Mouse (Mus musculus) kidney, postnatal 0 days (tissue): ENCODE results near the gene Usp6nl. TPM values are rescaled to one million over a fixed set of nuclear protein-coding genes. Genes with fewer than 3 reads are reported as not detected.

Experiments
- ATAC-seq: fragments of 200-750 bp; cut with Nextera tagmentation; replicated peaks from 2 replicates; pipeline ENCODE4 v1.8.0; 2017; ENCODE audit warnings: low read depth, moderate number of reproducible peaks, moderate TSS enrichment, moderate library complexity; ENCODE audit not compliant: low FRiP score
- DNase-seq: peaks from one replicate; pipeline ENCODE4 v3.0.0-alpha.2; 2016; ENCODE audit warnings: low spot score
- H3K27ac ChIP-seq: fragments of 300-500 bp; sonication (generic); 2 replicates; pipeline ENCODE4 v1.5.1; 2014; ENCODE audit warnings: mild to moderate bottlenecking
- H3K27me3 ChIP-seq: fragments of 300-500 bp; sonication (generic); 2 replicates; pipeline ENCODE4 v1.6.1; 2014; ENCODE audit warnings: low read length, mixed read lengths; ENCODE audit not compliant: insufficient read depth
- H3K36me3 ChIP-seq: fragments of 300-500 bp; sonication (generic); 2 replicates; pipeline ENCODE4 v1.6.1; 2014; ENCODE audit warnings: low read length, mixed read lengths; ENCODE audit not compliant: insufficient read depth
- H3K4me1 ChIP-seq: fragments of 300-500 bp; sonication (generic); replicated peaks from 2 replicates; pipeline ENCODE4 v1.6.1; 2014; ENCODE audit warnings: antibody characterized with exemption, low read length, mixed read lengths; ENCODE audit not compliant: insufficient read depth
- H3K4me2 ChIP-seq: fragments of 300-500 bp; sonication (generic); 2 replicates; pipeline ENCODE4 v1.6.1; 2014; ENCODE audit warnings: mild to moderate bottlenecking, low read length, moderate library complexity, mixed read lengths
- H3K4me3 ChIP-seq: fragments of 300-500 bp; sonication (generic); replicated peaks from 2 replicates; pipeline ENCODE4 v1.5.1; 2014; ENCODE audit warnings: low read depth, low read length
- H3K9ac ChIP-seq: fragments of 300-500 bp; sonication (generic); 2 replicates; pipeline ENCODE4 v1.6.1; 2014; ENCODE audit warnings: low read depth, low read length
- H3K9me3 ChIP-seq: fragments of 300-500 bp; sonication (generic); replicated peaks from 2 replicates; pipeline ENCODE4 v1.6.1; 2016; ENCODE audit warnings: low read length, inconsistent platforms, mixed read lengths
- CTCF ChIP-seq: IDR thresholded peaks from 2 replicates; pipeline ENCODE4 v1.5.1; 2016; ENCODE audit warnings: antibody characterized with exemption, low read depth, mild to moderate bottlenecking, moderate library complexity
- WGBS: fragments of 180-500 bp; shearing (Covaris S2); extraction: QIAGEN DNeasy Blood & Tissue Kit; methylation state at CpG from one replicate; pipeline ENCODE4 v1.1.7; 2014; 5-methylcytosine and 5-hydroxymethylcytosine counted together
- polyA plus RNA-seq: library from polyadenylated mRNA; unstranded; fragments of >200 nt; fragmentation: Nextera tagmentation; extraction: Ambion mirVana; gene quantifications from 2 replicates; pipeline ENCODE4 v1.2.1, GENCODE M21; 2015

Usp6nl gene
- polyA plus RNA-seq = 8.8 and 9.8 TPM in 2 replicates

DNA sequence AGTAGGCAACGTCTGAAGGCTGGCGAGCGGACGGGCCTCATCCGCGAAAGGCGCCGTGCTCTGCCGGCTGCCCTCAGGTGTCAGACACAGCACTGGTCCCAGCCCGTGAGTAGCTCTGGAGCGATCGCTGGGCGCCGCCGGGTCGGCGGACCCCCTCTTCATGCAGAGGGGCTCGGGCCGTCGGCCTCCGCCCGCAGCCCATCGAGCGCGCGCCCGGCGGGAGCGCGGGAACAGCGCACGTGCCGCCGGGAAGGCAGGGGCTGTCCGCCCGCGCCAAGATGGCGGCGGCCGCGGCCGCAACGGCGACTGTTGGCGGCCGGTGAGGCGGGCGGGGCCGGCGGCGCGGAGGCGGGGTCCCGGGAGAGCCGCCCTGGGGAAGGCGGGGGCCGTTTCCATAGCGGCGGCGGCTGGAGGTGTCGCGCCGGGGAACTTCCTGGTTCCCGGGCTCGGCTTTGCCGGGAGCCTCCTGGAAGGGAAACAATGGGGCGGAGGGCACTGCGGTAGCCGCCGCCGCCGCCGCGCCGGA is at the start of gene Usp6nl:
Gene Usp6nl, plus strand, starts transcription at position 292 of the 526 bp plus-strand sequence.
- peak within 1 kb of the TSS; percentile 95 for H3K27ac ChIP-seq
- ATAC-seq = peak; percentile 92
- under 1% methylated on average over 45 of the region's 75 CpGs for WGBS
- DNase-seq = peak; percentile 87
- H3K9me3 ChIP-seq = no peaks in the 10 kb centered on the region
- H3K4me1 ChIP-seq = 0 out of 2 replicates have a peak, but pooled peaks cover 10% of the 10 kb centered on the region
- peak within 1 kb of the TSS; percentile 78 for H3K4me2 ChIP-seq
- H3K27me3 ChIP-seq = no peaks in the 10 kb centered on the region
- H3K36me3 ChIP-seq = no peaks in the 10 kb centered on the region
- TF ChIP-seq CTCF = no peak
- peak within 1 kb of the TSS; percentile 75 for H3K4me3 ChIP-seq
- peak within 1 kb of the TSS; percentile 76 for H3K9ac ChIP-seq

DNA sequence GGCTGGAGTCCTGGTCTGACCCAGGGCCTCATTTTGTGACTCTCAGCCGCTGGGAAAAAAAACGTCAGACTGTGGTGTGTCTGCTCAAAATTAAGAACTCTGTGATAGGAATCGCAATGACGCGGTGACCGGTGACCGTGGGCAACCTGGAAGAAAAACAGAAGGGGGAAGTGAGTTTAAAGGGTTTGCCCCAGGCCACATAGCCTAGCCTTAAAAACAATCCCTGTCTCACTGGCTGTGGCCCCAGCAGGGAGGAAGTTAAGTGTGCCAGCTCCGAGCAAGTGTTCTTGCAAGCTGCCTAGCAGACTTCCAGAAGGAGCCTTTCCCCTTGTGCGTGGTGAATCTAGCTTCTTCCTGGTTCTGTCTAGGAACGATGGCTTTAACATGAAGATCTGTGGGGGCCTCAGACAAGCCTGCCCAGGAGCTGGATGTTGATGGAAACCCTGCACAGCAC is 49.0 kb upstream of the Usp6nl start:
- Histone ChIP-seq H3K4me3 (no peak overlapping the region), H3K4me2 (0 out of 2 replicates have a peak overlapping the region, but pooled peaks have one; percentile 18), H3K4me1 (no peaks in the 10 kb centered on the region; the same call in 1 of the 2 replicates), H3K27me3 (no peaks in the 10 kb centered on the region), H3K9me3 (no peaks in the 10 kb centered on the region), H3K9ac (no peak overlapping the region), H3K27ac (peak overlapping the region; percentile 60; the same call in 1 of the 2 replicates), H3K36me3 (no peaks in the 10 kb centered on the region)
- DNase-seq (no peak), ATAC-seq (no peak)
- no peak for TF ChIP-seq CTCF
- 25% methylated on average over 10 of the region's 10 CpGs for WGBS

- 88% methylated on average over 10 of the region's 10 CpGs for WGBS
- ATAC-seq = no peak
- no peak for TF ChIP-seq CTCF
Observed at GRCm38 (mm10) chr2:6278813-6279530, 43.5 kb upstream of the Usp6nl start.

DNA sequence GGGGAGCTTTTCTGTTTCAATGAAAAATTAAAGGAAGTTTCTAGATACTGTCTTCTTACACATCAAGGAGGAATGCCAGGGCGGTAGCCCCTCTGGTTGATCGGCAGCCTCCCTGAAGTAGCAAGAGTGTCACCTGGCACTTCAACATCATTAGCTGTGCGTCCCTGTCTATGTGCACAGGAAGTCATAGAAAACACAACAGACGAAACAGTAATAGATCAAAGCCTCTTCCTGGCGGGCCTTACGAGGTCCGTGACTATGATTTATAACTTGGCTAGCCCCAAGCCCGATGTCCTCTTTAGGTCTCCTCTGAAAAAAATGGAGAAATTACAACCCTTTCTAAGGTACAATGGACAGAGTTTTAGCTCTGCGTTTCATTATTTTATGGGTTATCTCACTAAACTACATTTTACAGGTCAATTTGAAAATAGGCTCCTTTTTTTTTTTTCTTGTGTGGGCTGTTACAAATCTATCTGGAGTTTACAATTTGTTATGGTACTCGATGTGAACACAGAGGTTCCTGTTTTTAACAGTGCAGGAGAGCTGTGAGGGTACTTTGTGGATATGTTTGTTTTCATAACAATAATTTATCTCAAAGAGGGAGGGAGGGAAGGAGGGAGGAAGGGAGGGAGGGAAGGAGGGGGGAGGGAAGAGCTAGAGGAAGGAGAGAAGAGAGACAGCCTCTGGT is 42.7 kb upstream of the Usp6nl start:
- no peak for ATAC-seq
- 9% methylated on average over 10 of the region's 10 CpGs for WGBS
- TF ChIP-seq CTCF = no peak

More at GRCm38 (mm10) chr2:6278813-6279530, 43.5 kb upstream of the Usp6nl start:
- Histone ChIP-seq H3K36me3 (no peaks in the 10 kb centered on the region), H3K27me3 (no peaks in the 10 kb centered on the region), H3K4me3 (no peak overlapping the region), H3K27ac (no peak overlapping the region), H3K9me3 (no peaks in the 10 kb centered on the region), H3K4me2 (no peak overlapping the region), H3K4me1 (no peaks in the 10 kb centered on the region), H3K9ac (no peak overlapping the region)
- DNase-seq = no peak

GRCm38 (mm10) chr2:6283569-6283968 is 38.9 kb upstream of the Usp6nl start:
- Histone ChIP-seq H3K36me3 (no peaks in the 10 kb centered on the region), H3K27ac (no peak overlapping the region), H3K9ac (no peak overlapping the region), H3K4me2 (no peak overlapping the region), H3K4me3 (no peak overlapping the region), H3K9me3 (no peaks in the 10 kb centered on the region), H3K27me3 (no peaks in the 10 kb centered on the region), H3K4me1 (no peaks in the 10 kb centered on the region)
- TF ChIP-seq CTCF = no peak
- WGBS = 92% methylated on average over 2 of the region's 2 CpGs
- ATAC-seq = no peak
- DNase-seq = no peak

More for the DNA sequence above, 42.7 kb upstream of the Usp6nl start:
- Histone ChIP-seq H3K27ac (no peak overlapping the region), H3K9ac (no peak overlapping the region), H3K36me3 (no peaks in the 10 kb centered on the region), H3K9me3 (no peaks in the 10 kb centered on the region), H3K4me3 (no peak overlapping the region), H3K4me1 (no peaks in the 10 kb centered on the region), H3K27me3 (no peaks in the 10 kb centered on the region), H3K4me2 (no peak overlapping the region)
- no peak for DNase-seq

- Histone ChIP-seq H3K27ac (no peak overlapping the region), H3K4me3 (no peak overlapping the region), H3K27me3 (no peaks in the 10 kb centered on the region), H3K9me3 (no peaks in the 10 kb centered on the region), H3K36me3 (no peaks in the 10 kb centered on the region), H3K4me2 (no peak overlapping the region), H3K9ac (no peak overlapping the region), H3K4me1 (no peaks in the 10 kb centered on the region)
- no peak for DNase-seq
- ATAC-seq = no peak
- TF ChIP-seq CTCF = no peak
- WGBS = 75% methylated on average over 3 of the region's 3 CpGs
Observed at GRCm38 (mm10) chr2:6284784-6285183, 37.7 kb upstream of the Usp6nl start.
